Mouse (Mus musculus) MN1 (cell line): ENCODE data around the gene Ap3d1.
A peak's percentile ranks its signal among the peaks of the same experiment; 100 is the strongest.

ENCODE experiments used
- DNase-seq: peaks from one replicate; pipeline ENCODE4 v3.0.0-alpha.2; 2016; ENCODE audit warnings: low spot score

Ap3d1 gene

DNA sequence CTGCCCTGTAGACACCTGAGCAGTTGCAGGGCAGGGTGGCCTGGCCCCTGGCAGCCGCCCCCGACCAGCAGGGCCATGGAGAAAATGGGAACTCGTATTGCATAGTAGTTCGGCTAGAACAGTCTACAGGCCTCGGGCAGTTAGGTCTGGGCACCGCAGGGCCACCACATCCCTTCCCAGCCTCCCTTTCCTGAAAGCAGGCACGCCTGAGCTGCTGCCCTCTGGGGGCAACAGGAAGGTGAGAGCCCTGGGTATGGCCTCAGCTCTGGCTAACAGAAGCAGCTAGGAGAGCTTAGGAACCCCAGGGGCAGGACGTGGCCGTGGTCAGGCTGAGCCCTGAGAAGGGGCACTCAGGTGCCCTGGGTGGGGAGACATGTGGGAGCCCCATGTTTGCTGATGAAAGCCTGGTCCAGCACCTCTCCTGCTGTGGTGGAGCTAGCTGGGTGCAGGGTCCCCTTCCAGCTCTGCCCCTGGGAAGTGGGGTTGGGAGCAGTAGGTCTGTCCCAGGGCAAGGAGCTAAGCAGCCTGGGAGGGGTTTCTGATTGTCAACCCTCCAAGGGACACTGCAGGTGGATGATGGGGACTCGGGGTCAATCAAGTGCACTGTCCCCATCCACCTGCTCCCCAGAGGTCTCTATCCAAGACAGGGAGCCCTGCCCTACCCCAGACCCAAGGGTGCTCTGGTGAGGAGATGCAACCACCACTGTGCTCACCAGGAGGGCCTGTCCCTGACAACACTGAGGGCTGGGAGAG, 75.9 kb downstream of the Ap3d1 start:
- peak; percentile 46 for DNase-seq

DNA sequence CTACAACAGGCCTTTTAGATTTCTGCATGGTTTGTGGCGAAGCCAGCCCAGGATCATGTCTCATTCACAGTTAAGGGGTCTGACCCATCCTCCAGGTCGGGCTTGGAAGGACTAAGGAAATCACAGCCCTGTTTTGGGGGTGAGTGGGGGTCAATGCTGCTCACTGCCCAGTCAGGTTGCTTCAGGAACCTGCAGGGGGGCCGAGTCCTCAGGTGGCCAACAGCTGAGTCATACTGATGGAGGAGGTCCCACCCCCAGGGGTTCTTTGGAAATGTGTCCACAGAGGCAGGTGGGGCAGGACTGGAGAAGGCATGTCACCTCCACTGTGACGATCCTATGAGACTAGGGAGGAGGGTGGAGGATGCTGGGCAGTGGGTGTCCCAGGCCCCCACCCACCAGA, 76.6 kb downstream of the Ap3d1 start:
- DNase-seq, result no peak

DNA sequence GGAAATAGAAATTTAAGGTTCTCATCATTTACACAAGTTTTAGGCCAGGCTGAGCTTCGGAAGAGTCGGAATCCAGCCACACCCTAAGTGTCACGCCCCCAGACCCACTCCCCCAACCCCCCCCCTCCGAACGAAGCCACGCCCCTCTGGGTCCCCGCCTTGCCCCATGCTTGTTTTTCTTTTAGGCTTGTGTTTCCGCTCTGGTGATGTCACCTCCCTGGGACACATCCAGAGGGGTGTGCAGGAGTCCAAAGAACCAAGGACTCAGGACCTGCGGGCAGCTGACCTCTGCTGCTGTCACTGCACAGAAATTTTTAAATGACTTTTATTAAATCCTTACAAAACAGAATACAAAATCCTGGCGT, 77.1 kb downstream of the Ap3d1 start:
- DNase-seq, result peak; percentile 71

DNA sequence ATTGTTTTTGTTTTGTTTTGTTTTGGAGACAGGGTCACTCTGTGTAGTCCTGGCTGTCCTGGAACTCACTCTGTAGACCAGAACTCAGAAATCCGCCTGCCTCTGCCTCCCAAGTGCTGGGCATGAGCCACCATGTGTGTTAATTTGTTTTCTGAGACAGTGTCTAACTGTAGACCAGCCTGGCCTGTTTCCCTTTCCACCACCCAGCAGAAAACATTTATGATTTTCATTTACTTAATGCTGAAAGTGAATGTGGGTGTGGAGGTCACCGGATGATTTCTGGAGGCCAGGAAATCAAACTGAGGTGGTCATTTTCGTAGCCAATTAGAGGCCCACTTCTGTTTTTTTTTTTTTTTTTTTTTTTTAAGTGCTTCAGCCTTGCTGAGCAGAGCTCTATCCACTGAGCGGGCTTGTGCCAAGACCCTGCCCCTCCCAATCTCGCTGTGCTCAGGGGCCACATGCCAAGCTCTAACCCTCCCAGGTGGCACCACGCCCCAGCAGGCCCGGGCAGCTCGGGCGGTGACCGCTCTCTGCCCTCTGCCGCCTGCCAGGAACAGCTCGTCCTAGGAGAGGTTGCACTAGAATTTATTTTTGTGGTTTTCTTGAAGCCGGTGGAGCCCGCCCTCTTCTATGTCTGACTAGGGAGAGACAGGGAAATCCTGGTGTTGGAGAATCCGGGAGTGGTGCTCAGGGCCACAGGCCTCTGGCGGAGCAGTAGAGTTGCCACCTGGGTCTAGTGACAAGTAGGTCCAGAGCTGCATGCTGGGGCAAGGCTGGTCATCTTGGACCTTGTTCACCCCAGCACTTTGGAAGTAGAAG, 77.7 kb downstream of the Ap3d1 start:
- DNase-seq, result peak; percentile 87

DNA sequence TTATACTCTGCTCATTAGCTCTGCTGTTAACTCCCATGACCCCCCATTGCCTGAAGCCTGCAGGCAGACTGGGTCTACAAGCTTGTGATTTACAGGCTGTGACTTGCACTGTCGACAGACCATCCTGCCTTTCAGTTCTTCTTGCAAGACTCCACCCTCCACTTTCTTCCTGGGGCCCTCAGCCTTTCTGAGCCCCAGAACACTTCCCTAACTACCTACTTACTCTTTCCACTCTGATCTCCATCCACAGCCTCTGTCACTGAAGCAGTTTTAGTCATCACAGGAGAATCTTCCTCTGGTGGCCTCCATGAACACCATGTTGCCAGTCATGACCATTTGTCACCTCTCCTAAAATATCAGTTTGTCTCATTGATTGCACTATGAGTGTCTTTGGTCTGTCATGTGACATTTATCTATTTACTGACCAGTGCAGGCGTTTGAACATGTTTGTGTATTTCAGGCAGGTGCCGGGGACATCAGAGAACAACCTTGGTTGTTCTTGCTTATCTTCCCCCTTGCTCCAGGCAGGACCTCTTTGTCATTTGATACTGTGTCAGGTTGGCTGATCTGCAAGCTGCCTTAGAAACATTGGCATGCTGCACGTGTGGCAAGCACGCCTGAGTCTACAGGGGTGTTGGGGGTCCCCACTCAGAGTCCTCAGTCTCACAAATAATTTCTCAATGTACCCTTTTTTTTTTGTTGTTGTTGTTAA, 78.4 kb downstream of the Ap3d1 start:
- DNase-seq, result no peak

DNA sequence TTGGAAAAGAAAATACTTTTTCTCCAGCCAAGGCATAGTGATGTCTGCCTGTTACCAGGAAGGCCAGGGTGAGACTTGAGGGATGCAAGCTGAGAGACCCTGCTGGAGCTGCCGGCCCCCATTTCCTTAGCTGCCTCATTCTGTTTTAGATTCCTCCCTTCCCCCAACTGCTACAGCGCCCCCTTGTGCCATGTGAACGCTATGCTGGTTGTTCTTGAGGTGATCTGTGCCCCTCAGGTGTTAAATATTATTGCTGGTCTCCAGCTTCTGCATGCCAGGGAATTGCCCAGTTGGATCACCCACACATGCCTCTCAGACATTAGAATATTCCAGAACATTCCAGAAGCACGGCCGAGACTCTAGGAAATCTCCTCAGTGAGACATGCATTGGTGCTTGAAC, 80.9 kb downstream of the Ap3d1 start:
- DNase-seq, result no peak

DNA sequence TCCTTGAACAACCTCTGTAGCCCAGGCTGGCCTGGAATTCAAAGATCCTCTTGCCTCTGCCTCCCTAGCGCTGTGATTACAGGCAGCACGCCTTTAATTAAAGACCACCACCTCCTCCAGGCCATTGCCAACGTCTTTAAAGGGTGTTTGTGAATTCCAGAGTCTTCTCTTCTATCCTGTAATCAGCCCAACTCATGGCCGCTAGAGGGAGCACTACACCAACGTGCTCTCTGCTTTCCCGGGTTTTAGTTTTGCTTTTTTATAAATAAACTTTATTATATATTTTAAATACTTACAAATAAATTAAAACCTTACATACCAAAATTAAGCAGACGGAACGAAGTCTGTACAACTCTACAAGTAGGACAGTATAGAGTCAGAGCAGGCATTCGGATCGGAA, 82.9 kb downstream of the Ap3d1 start:
- peak; percentile 77 for DNase-seq

DNA sequence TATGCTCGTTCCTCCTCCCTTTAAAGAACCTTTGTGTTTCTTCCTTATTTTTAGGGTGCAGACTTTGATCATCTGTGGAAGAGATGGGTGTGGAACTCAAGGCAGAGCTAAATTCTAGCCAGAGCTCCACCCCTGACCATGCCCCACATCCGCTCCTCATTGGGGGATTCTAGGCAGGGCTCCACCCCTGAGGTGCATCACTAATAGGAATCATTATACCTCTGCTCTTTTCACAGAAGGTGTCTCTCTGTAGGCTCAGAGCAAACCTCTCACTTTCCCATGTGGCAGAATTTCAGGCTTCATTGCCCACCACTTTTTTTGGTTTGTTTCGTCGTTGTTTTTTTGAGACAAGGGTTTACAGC, 83.2 kb downstream of the Ap3d1 start:
- DNase-seq, result peak; percentile 60

DNA sequence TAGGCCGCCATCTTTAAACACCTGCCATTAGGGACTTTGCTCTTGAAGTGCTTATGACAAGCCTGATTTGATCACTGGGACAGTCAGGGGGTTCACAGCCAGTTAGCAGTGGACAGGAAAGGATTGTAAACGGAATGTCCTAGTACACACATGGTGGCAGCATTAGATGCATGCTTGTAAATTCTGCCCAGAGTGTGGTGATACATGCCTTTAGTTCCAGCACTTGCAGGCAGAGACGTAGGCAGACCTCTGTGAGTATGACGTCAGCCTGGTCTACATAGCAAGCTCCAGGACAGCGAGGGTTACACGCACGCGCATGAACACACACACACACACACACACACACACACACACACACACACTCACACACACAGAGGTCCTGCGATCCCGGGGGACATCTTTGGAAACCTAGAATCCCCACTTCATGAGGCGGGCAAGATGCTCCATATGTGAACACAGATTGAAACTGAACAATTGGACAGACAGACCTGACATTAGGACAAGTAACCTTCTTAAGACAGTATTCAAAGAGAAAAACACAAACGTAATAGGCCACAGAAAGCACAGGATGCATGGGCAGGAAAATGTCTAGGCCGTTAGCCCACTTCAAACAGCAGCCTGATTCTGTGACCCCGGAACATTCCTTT, 83.7 kb downstream of the Ap3d1 start:
- peak; percentile 69 for DNase-seq
